Mouse (Mus musculus) kidney, adult 2 months (tissue): ENCODE results near the gene Fars2. TPM values are rescaled to one million over a fixed set of nuclear protein-coding genes. Genes with fewer than 3 reads are reported as not detected.
A peak's percentile ranks its signal among the peaks of the same experiment; 100 is the strongest.

Experiments
- DNase-seq: peaks from one replicate; pipeline ENCODE4 v3.0.0; 2021
- H3K27ac ChIP-seq: fragments of 200-500 bp; 2 replicates; pipeline ENCODE4 v1.5.1; 2012; ENCODE audit warnings: low read depth, low read length, control low read depth, inconsistent platforms; ENCODE audit not compliant: insufficient read depth
- H3K27me3 ChIP-seq: fragments of 200-500 bp; replicated peaks from 2 replicates; pipeline ENCODE4 v1.6.1; 2012; ENCODE audit warnings: mild to moderate bottlenecking, moderate library complexity, low read length, inconsistent platforms; ENCODE audit not compliant: control insufficient read depth, insufficient read depth
- H3K36me3 ChIP-seq: fragments of 200-500 bp; 2 replicates; pipeline ENCODE4 v1.6.1; 2012; ENCODE audit warnings: mild to moderate bottlenecking, moderate library complexity, low read length, inconsistent platforms; ENCODE audit not compliant: control insufficient read depth, insufficient read depth
- H3K4me1 ChIP-seq: fragments of 200-500 bp; 2 replicates; pipeline ENCODE4 v1.6.1; 2011; ENCODE audit warnings: low read length; ENCODE audit not compliant: control insufficient read depth, insufficient read depth
- H3K4me3 ChIP-seq: fragments of 200-500 bp; 2 replicates; pipeline ENCODE4 v1.5.1; 2011; ENCODE audit warnings: mild to moderate bottlenecking, low read depth, low read length, control low read depth; ENCODE audit not compliant: insufficient read depth
- CTCF ChIP-seq: fragments of 200-500 bp; conservative IDR thresholded peaks from 2 replicates; pipeline ENCODE4 v1.5.1; 2011; ENCODE audit warnings: low read depth, mild to moderate bottlenecking, control low read depth, low read length, moderate library complexity, mixed read lengths; ENCODE audit not compliant: insufficient read depth, insufficient read length
- POLR2A ChIP-seq: fragments of 200-500 bp; IDR thresholded peaks from one replicate; pipeline ENCODE4 v1.6.1; 2011; ENCODE audit warnings: low read depth, low read length, control low read depth
- whole genome bisulfite sequencing: fragments of 180-500 bp; shearing (Covaris S2); methylation state at CpG from one replicate; pipeline ENCODE4 v1.1.7; 2018; 5-methylcytosine and 5-hydroxymethylcytosine counted together
- polyA plus RNA-seq: library from polyadenylated mRNA; depleted of rRNA; stranded (reverse); fragments of >200 nt; gene quantifications from 2 replicates; pipeline ENCODE4 v1.2.3, GENCODE M21; 2012

Gene Fars2
- polyA plus RNA-seq, 1 experiment: 99.1 TPM

DNA sequence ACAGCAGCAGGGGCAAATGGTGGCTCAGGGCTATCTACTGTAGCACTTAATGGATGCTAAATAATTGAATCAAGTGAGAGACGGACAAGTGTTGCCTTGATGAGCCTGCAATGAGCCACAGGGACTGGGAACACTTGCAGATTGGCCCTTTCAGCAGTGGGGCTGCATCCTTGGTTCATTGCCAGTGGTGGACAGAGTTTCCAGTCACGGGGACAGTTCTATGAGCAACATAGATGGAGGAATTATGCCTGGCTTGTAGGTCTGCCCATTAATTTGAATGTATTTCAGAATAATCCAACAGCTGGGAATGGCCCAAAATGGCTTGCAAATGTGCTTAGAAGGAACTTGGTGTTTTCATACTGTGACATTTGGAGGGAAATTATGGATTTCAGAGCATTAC, 376.1 kb downstream of the Fars2 start:
- no peak for DNase-seq
- H3K27me3 ChIP-seq: no peaks in the 10 kb centered on the region
- TF ChIP-seq CTCF (no peak), POLR2A (no peak)
- WGBS: 62% methylated on average over 2 of the region's 2 CpGs
- H3K27ac ChIP-seq: no peak overlapping the region
- no peak overlapping the region for H3K4me3 ChIP-seq
- H3K36me3 ChIP-seq: no peaks in the 10 kb centered on the region
- H3K4me1 ChIP-seq: no peaks in the 10 kb centered on the region; the same call in 1 of the 2 replicates

DNA sequence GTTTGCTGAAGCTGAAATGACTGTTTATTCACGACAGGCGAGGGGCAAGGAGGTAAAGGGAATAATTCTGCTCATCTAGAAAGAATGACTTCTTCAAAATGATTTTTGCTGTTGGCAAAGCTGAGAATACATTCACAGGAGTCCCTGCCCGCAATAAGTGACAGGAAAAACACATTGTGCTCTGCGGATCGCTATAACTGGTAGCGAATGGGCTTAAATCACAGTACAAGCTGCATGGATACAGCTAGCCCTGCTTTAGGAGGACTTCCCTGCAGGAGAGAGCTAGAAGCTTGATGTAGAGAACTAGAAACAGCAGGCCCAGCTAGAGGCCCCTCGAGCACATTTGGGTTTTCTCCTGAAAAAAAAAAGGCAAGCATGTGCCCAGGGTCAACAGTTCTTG, 376.6 kb downstream of the Fars2 start:
- Histone ChIP-seq H3K4me3 (no peak overlapping the region), H3K4me1 (no peaks in the 10 kb centered on the region; the same call in 1 of the 2 replicates), H3K27me3 (no peaks in the 10 kb centered on the region), H3K36me3 (no peaks in the 10 kb centered on the region), H3K27ac (no peak overlapping the region)
- TF ChIP-seq CTCF: no peak
- no peak for TF ChIP-seq POLR2A
- DNase-seq: no peak
- 89% methylated on average over 7 of the region's 7 CpGs for WGBS

DNA sequence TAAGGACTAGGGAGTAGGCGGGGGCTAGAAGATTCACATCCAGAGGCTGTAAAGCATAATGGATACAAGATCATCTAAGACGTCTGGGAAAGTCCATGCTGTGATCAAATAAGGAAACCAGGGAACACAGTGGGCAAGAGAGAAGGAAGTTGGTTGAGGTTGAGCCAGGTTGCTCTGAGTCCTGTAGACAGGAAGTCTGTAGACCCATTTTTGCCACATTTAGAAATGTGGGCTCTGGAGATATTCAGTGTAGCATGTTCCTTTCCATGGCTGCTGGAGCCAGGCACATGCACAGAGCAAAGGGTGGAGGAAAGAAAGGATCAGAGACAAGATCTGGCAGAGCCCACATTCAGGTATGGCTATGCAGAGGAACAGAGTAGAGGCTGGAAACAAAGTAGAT, 378.8 kb downstream of the Fars2 start:
- H3K4me1 ChIP-seq: peaks cover 4% of the 10 kb centered on the region; the same call in 1 of the 2 replicates
- H3K27me3 ChIP-seq: no peaks in the 10 kb centered on the region
- no peaks in the 10 kb centered on the region for H3K36me3 ChIP-seq
- no peak for DNase-seq
- H3K27ac ChIP-seq: no peak overlapping the region
- 89% methylated on average over 2 of the region's 2 CpGs for WGBS
- TF ChIP-seq POLR2A: no peak
- no peak for TF ChIP-seq CTCF
- H3K4me3 ChIP-seq: no peak overlapping the region

DNA sequence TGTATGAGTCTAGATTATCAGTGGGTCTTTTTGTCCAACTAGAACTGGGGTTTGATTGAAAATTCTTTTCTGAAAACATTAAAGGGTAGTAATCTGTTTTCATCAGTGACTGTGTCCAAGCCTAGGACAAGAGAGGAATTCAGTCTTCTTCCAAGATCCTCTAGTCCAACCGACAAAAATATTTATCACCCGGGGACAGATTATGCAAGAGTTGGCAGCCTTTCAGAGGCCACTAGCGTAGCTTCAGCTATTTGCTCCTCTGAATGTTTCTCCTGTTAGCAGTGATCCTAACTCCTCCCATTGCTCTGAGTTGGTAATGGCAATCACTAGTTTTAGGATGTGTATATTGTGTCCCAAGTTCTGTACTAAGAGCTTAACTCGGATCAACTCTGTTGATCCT, 380.1 kb downstream of the Fars2 start:
- Histone ChIP-seq H3K4me3 (no peak overlapping the region), H3K4me1 (peaks cover 5% of the 10 kb centered on the region; the same call in 1 of the 2 replicates), H3K27me3 (no peaks in the 10 kb centered on the region), H3K36me3 (no peaks in the 10 kb centered on the region), H3K27ac (0 out of 2 replicates have a peak overlapping the region, but pooled peaks have one; percentile 63)
- WGBS: 48% methylated on average over 4 of the region's 4 CpGs
- peak; percentile 92 for DNase-seq
- TF ChIP-seq POLR2A (no peak), CTCF (no peak)

DNA sequence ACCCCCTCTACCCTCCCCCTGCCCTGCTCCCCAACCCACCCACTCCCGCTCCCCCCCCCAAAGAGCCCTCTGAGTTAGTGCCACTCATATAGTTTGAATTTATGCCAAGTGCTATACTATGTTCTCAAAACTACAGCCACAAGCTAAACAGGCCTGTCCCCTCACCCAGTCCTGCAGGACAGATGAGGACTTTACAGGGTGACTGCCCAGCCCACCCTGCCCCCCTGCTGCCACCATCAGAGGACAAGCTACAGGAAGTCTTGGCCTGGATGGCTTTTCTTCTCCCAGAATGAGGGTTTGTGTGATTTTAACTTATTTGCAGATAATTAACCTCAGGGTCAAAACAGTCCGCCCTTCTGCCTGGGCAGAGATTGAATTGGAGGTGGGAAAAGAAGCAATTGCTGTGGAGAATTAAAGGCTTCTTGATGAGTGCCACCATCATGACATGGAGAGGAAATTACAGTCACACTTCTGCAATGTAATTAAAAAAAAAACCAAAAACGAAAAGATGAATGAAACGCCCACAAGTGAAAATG, 383.2 kb downstream of the Fars2 start:
- 37% methylated on average over 4 of the region's 4 CpGs for WGBS
- peaks cover 5% of the 10 kb centered on the region; the same call in 1 of the 2 replicates for H3K4me1 ChIP-seq
- H3K27me3 ChIP-seq: no peaks in the 10 kb centered on the region
- H3K27ac ChIP-seq: no peak overlapping the region
- H3K4me3 ChIP-seq: no peak overlapping the region
- TF ChIP-seq POLR2A (no peak), CTCF (no peak)
- DNase-seq: peak; percentile 75
- no peaks in the 10 kb centered on the region for H3K36me3 ChIP-seq

DNA sequence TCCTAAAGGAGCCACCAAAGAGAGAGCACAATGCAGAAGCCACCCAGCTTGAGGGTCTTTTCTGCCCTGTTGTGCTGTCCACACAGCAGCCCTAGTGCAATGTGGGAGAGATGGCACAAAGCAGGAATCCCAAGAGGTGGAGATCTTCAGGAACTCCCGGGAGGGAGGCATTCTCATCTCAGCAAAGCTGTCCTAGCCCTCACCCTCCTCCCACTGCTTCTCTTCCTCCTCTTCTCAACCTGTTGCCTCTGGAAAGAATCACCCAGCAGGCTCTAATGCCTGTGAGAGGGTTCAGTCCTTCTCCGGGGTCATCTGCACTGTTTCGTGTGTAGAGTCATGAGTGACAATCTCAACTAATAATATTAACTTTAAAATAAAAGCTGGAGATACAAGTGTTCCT, 386.3 kb downstream of the Fars2 start:
- Histone ChIP-seq H3K36me3 (no peaks in the 10 kb centered on the region), H3K27me3 (no peaks in the 10 kb centered on the region), H3K27ac (no peak overlapping the region), H3K4me3 (no peak overlapping the region), H3K4me1 (peaks cover 5% of the 10 kb centered on the region; the same call in 1 of the 2 replicates)
- TF ChIP-seq POLR2A: no peak
- TF ChIP-seq CTCF: no peak
- DNase-seq: no peak
- WGBS: 80% methylated on average over 3 of the region's 3 CpGs

DNA sequence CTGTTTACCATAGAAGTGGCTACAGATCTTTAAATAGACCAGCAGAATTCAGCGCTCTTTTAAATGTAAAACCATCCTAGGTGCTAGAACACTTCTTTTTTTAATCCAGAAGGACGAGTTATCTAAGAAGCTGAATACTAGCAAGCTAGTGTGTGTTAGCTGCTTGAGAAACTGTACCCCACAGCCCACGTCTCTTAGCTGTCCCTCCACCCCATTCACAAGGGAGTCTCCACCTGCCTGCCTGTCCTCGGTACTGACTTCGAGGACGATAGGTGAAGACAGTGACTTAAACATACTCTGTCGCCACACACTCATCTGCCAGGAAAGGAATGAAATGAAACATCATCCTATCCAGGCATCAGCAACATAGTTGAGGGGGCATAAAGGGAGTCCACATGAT, 386.8 kb downstream of the Fars2 start:
- Histone ChIP-seq H3K4me3 (no peak overlapping the region), H3K27ac (no peak overlapping the region), H3K36me3 (no peaks in the 10 kb centered on the region), H3K4me1 (peaks cover 5% of the 10 kb centered on the region; the same call in 1 of the 2 replicates), H3K27me3 (no peaks in the 10 kb centered on the region)
- 92% methylated on average over 7 of the region's 7 CpGs for WGBS
- TF ChIP-seq CTCF (no peak), POLR2A (no peak)
- no peak for DNase-seq
